Mouse (Mus musculus): Measurements from ENCODE around the gene Ak8. TPM values are rescaled to one million over a fixed set of nuclear protein-coding genes. Genes with fewer than 3 reads are reported as not detected.

The Ak8 gene
- total RNA-seq, 2 experiments from 2014 or later: 0.74 to 1.2 TPM

- Histone ChIP-seq H3K4me3 (no peak overlapping the region), H3K27ac (no peak overlapping the region)
- no peak for TF ChIP-seq CTCF (conservative IDR thresholded peaks at IDR 0.05)
- DNase-seq (ENCODE audit: low spot score in 2 of 2): peak; percentile 48 to 49
Measured at GRCm38 (mm10) chr2:28818866-28819265, 118.9 kb downstream of the Ak8 start.

DNA sequence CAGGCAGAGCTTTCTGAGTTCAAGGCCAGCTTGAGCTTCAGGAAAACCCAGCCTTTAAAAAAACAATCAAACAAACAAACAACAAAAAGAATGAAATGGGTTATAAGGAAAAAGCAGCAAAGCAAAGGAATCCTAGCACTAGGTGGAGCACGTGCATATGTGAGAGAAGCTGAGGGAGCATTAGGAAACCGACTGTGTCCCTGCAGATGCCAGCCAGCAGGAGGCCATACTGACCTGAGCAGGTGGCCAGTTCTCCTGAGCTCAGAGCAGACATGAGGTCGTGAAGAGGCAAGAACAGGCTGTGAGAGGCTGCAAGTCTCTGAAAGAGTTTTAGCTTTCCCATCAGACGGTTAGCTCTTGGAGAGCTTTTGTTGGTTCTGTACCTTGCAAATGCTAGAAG lies 129.3 kb downstream of the Ak8 start:
- Histone ChIP-seq H3K27ac (no peak overlapping the region), H3K4me3 (no peak overlapping the region)
- TF ChIP-seq CTCF (conservative IDR thresholded peaks at IDR 0.05): peak; percentile 53
- no peak for DNase-seq (ENCODE audit: low spot score in 2 of 2)

GRCm38 (mm10) chr2:28836181-28836940 lies 136.4 kb downstream of the Ak8 start:
- Histone ChIP-seq H3K4me3 (no peak overlapping the region; the same call in 1 of the 2 replicates), H3K27ac (peak overlapping the region; percentile 19; the same call in 1 of the 2 replicates)
- no peak for TF ChIP-seq CTCF (conservative IDR thresholded peaks at IDR 0.05)
- DNase-seq (ENCODE audit: low spot score in 2 of 2): no peak

DNA sequence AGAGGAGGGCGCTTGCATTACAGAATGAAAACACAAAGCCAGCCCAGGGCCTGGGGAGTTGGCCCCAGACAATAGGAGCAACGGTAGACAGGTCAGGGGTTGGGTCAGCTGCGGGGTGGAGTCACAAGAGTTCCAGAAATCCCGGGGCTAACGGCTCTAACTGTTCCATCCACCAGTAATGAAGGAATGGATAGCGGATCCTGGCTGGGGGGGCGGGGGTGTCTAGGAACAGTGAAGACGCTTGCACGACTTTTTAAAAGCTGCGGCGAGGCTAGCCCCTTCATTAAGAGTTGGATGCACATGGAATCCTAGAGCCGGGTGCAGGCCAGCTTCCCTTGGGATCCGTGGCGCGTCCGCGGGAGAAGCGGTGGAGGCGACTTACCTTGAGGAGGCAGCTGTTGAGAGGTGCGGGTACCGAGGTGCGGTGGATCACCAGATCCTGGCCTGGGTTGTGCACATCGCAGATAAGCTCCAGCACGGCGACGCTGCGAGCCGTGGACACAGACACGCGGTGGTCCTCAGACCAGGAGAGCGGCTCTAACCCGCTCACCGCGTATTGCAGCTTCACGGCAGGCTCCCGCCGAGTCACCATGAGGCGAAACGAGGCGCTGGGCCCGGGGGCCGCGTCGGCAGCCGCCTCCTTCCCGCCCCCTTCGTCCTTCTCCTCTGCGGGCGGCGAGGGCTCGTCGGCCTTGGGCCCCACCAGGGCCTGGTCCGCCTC lies 139.7 kb downstream of the Ak8 start:
- DNase-seq (ENCODE audit: low spot score in 2 of 2): peak in 1 of 2 experiments; percentile 20
- TF ChIP-seq CTCF (conservative IDR thresholded peaks at IDR 0.05): no peak
- peak overlapping the region; percentile 97 for H3K27ac ChIP-seq
- peak overlapping the region; percentile 97 for H3K4me3 ChIP-seq

DNA sequence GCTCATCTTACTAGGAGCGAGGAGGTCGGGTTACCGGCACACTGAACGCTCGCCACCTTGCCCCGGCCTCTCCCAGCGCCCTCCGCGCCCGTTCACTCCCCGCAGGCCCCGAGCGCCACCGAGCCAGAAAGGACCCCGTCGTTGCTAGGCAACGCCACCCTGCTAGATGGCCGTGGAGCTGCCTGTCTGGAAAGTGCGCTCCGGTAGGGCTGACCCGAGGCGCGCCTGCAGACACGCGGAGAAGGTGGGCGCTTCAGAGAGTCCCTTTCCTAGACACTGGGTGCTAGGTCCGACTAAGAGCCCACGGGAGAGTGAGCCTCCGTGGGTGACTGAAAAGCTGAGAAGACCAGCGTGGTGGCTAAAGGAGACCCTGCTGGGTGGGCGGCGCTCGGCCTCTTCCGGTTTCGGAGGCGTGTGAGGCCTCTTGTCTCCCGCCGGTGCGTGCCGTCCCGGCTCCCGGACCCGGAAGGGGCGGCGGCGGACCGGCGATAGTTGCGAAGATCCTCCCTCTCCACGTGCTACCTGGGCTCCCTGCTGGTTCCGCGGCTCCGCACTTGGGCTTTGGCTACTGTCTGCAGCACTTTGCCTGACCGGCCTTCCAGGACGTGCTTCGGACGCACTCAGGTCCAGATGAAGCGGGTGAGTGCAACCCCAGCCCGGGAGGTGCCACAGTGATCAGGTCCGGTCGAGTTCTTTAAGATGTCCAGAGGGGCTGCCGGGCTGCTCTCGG lies 140.4 kb downstream of the Ak8 start, which contains the start of the genes Gtf3c4 and Ddx31:
Gtf3c4 (minus strand) TSS at position 139 of the 730 bp plus-strand sequence.
Ddx31 (plus strand) TSS at position 185 of the 730 bp plus-strand sequence.
- peak within 1 kb of the TSS; percentile 97 for H3K27ac ChIP-seq
- TF ChIP-seq CTCF (conservative IDR thresholded peaks at IDR 0.05): 0 out of 2 replicates have a peak, but pooled peaks have one; percentile 6
- peak within 1 kb of the TSS; percentile 97 for H3K4me3 ChIP-seq
- DNase-seq (ENCODE audit: low spot score in 2 of 2): peak; percentile 91 to 95

DNA sequence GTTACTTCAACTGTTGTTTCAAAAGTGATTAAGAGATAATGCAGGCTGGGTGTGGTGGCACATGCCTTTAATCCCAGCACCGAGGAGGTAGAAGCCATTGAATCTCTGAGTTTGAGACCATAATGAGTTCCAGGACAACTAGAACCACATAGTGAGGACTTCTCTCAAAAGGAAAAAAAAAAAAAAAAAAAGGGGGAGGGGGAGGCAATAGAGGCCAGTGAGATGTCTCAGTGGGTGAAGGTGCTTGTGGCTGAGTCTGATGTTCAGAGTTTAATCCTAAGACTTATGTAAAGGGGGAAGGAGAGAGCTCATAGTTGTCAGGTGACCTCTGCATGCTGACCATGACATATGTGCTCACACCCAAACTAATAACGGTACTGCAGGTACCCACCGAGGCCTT lies 142.1 kb downstream of the Ak8 start:
- no peak for TF ChIP-seq CTCF (conservative IDR thresholded peaks at IDR 0.05)
- Histone ChIP-seq H3K27ac (no peak overlapping the region), H3K4me3 (peak overlapping the region; percentile 97; the same call in 1 of the 2 replicates)
- no peak for DNase-seq (ENCODE audit: low spot score in 2 of 2)

DNA sequence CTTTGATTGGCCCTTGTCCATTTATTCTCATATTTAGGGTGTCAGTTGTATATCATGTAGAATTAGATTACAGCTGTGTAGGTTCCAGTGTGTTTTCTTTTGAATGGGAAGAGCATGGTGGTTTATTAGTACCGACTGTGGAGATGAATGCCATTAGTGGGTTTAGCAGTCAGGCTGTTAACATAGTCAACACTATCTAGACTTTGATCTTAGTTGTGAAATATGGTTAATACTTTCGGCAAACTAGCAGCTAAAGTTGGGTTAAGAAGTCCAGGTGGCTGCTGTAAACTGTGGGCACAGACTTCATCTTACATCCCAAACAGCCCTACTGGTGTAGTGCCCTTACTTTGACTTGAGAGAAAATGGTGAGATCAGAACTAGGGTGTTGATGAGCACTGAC lies 148.9 kb downstream of the Ak8 start:
- TF ChIP-seq CTCF (conservative IDR thresholded peaks at IDR 0.05): no peak
- Histone ChIP-seq H3K27ac (no peak overlapping the region), H3K4me3 (no peak overlapping the region)
- DNase-seq (ENCODE audit: low spot score in 2 of 2): no peak

GRCm38 (mm10) chr2:28852594-28852993 lies 152.6 kb downstream of the Ak8 start:
- Histone ChIP-seq H3K4me3 (no peak overlapping the region), H3K27ac (no peak overlapping the region)
- DNase-seq (ENCODE audit: low spot score in 2 of 2): no peak
- no peak for TF ChIP-seq CTCF (conservative IDR thresholded peaks at IDR 0.05)

DNA sequence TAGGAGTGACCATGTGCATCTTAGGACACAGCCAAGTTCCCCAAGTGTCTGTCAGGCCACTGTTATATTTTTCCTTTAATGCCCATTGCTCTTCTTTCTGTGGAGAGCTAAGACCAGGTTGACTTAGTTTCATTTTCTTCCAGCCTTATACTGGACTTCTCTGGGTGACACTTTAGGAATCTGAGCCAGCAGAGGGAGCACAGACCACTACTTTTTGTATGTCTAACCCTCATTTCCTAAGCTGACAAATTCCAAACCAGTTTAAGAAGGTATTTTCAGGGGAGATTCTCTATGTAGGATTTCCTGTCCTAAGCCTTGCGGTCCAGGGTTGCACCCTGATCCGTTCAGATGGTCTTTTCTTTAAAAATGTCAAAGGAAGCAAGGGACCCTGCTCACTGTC lies 155.8 kb downstream of the Ak8 start:
- no peak overlapping the region for H3K27ac ChIP-seq
- no peak overlapping the region for H3K4me3 ChIP-seq
- peak; percentile 53 for TF ChIP-seq CTCF (conservative IDR thresholded peaks at IDR 0.05)
- DNase-seq (ENCODE audit: low spot score in 2 of 2): no peak

DNA sequence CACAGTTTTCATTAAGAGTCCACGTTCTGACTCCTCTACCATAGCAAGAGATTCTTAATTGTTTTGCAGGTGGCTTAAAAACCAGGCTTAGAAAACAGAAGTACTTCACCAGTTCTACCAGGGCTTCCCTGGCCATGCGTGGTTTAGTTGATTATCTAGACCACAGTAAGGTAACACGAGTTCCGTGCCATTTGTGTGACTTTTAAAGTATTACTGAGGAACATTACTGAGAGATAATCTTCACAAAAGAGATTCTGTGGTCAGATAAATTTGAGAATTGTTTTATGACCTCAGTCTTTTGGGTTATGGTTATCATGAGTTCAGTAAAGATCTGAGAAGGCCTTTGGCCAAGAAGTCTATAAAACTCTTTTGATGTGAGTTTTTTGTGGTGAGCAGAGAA lies 159.3 kb downstream of the Ak8 start:
- Histone ChIP-seq H3K4me3 (no peak overlapping the region), H3K27ac (no peak overlapping the region)
- DNase-seq (ENCODE audit: low spot score in 2 of 2): no peak
- no peak for TF ChIP-seq CTCF (conservative IDR thresholded peaks at IDR 0.05)

DNA sequence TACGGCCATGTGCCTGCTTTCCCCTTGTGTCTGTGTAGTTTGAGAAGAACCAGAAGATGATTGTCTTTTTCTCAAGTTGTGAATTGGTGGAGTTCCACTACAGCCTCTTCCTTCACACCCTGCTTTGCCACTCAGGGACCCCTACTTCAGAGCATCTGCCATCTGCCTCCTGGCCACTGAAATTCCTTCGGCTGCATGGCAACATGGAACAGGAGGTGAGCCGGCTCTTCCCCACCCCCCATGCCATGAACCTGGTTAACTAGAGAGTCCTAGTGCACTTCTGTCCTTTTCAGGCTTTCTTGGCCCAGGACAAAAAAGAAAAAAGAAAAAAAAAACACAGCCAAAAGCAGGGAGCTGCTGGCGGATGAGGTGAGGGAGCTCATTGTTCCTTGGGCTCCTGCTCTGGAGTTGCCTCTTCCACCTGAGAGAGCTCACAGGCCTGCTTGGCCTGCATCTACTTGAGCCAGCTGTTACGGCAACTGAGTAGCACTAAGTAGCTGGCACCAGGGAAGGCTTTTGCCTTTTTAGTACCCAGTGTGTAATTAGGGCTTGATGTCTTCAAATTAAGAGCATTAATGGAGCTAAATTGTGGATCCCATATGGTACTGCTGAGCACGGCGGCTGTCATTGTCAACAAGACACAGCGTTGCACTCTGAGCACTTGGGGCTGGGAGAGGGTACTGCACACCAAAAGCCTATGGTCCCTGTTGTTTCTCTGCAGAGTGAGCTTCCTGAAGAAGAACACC lies 160.9 kb downstream of the Ak8 start:
- no peak for DNase-seq (ENCODE audit: low spot score in 2 of 2)
- no peak for TF ChIP-seq CTCF (conservative IDR thresholded peaks at IDR 0.05)
- Histone ChIP-seq H3K4me3 (no peak overlapping the region), H3K27ac (no peak overlapping the region)

Small RNA genes lying within 50 kb of the gene (microRNA-seq; reads per million reads assigned to microRNA genes)
- gene Mir3088: 2.2 to 3.1 reads per million in 2 experiments

Other genes with a start within 250 kb of the Ak8 start
- gene 1700007K13Rik, start 233.8 kb upstream of the Ak8 start, total RNA-seq (2021): 1 to 10 TPM; 1.9 to 2.4 TPM
- 10 to 100 TPM; 35.8 to 39.4 TPM for gene Mrps2, start 232.1 kb upstream of the Ak8 start, total RNA-seq (2021)
- 1 to 10 TPM; 1.8 to 2.2 TPM for gene Gbgt1, start 203.3 kb upstream of the Ak8 start, total RNA-seq (2021)
- 1 to 10 TPM in 1 of 2 experiments, not detected in 1; 1.2 TPM for gene Gm10134, start 194.1 kb upstream of the Ak8 start, total RNA-seq (2021)
- 100 to 1,000 TPM; 115 to 139 TPM for gene Ralgds, start 187.0 kb upstream of the Ak8 start, total RNA-seq (2021)
- gene Cel, start 136.8 kb upstream of the Ak8 start, total RNA-seq (2021): not detected
- gene Gtf3c5, start 116.4 kb upstream of the Ak8 start, total RNA-seq (2021): 10 to 100 TPM; 18.2 to 20.7 TPM
- not detected for gene Gfi1b, start 78.2 kb upstream of the Ak8 start, total RNA-seq (2021)
- 10 to 100 TPM; 47.1 to 49.1 TPM for gene Tsc1, start 58.9 kb upstream of the Ak8 start, total RNA-seq (2021)
- not detected for gene Spaca9, start 437 bp upstream of the Ak8 start, total RNA-seq (2021)
- 10 to 100 TPM; 31.1 to 34.0 TPM for gene Gtf3c4, start 140.2 kb downstream of the Ak8 start, total RNA-seq (2021)
- 1 to 10 TPM; 8.7 to 9.4 TPM for gene Ddx31, start 140.2 kb downstream of the Ak8 start, total RNA-seq (2021)
- gene Barhl1, start 216.5 kb downstream of the Ak8 start, total RNA-seq (2021): not detected

All from layer of hippocampus, adult 2 months (tissue).